Mouse (Mus musculus) limb, embryonic 14.5 days (tissue): ENCODE data around the gene Bcorl1. TPM values are rescaled to one million over a fixed set of nuclear protein-coding genes. Genes with fewer than 3 reads are reported as not detected.

Source experiments
- ATAC-seq: fragments of 200-750 bp; cut with Nextera tagmentation; 2 replicates; pipeline ENCODE4 v1.8.0; 2017; ENCODE audit warnings: low read depth, moderate number of reproducible peaks, moderate TSS enrichment; ENCODE audit not compliant: low FRiP score
- DNase-seq: peaks from one replicate; pipeline ENCODE4 v3.0.0-alpha.2; 2015; ENCODE audit warnings: low spot score
- H3K27ac ChIP-seq: fragments of 300-500 bp; sonication (generic); replicated peaks from 2 replicates; pipeline ENCODE4 v1.5.1; 2014; ENCODE audit warnings: low read depth, mild to moderate bottlenecking, low read length, moderate library complexity, mixed read lengths
- H3K27me3 ChIP-seq: fragments of 300-500 bp; sonication (generic); 2 replicates; pipeline ENCODE4 v1.6.1; 2014; ENCODE audit warnings: low read length, mixed read lengths; ENCODE audit not compliant: control insufficient read depth, insufficient read depth
- H3K36me3 ChIP-seq: fragments of 300-500 bp; sonication (generic); 2 replicates; pipeline ENCODE4 v1.6.1; 2014; ENCODE audit warnings: mild to moderate bottlenecking, low read length, moderate library complexity, mixed read lengths; ENCODE audit not compliant: control insufficient read depth, insufficient read depth
- H3K4me1 ChIP-seq: fragments of 300-500 bp; sonication (generic); 2 replicates; pipeline ENCODE4 v1.6.1; 2014; ENCODE audit warnings: antibody characterized with exemption, low read length, mixed read lengths; ENCODE audit not compliant: control insufficient read depth, insufficient read depth
- H3K4me2 ChIP-seq: fragments of 300-500 bp; sonication (generic); replicated peaks from 2 replicates; pipeline ENCODE4 v1.6.1; 2014; ENCODE audit warnings: low read depth, mild to moderate bottlenecking, low read length, moderate library complexity; ENCODE audit not compliant: severe bottlenecking
- H3K4me3 ChIP-seq: fragments of 300-500 bp; sonication (generic); replicated peaks from 2 replicates; pipeline ENCODE4 v1.5.1; 2014; ENCODE audit warnings: low read length
- H3K9ac ChIP-seq: fragments of 300-500 bp; sonication (generic); 2 replicates; pipeline ENCODE4 v1.6.1; 2014; ENCODE audit warnings: mild to moderate bottlenecking, low read depth, low read length, moderate library complexity; ENCODE audit not compliant: severe bottlenecking
- H3K9me3 ChIP-seq: fragments of 300-500 bp; sonication (generic); 2 replicates; pipeline ENCODE4 v1.6.1; 2016; ENCODE audit warnings: low read length; ENCODE audit not compliant: control insufficient read depth
- POLR2A ChIP-seq: fragments of 200-500 bp; IDR thresholded peaks from 2 replicates; pipeline ENCODE4 v1.8.0; 2012; ENCODE audit warnings: inconsistent platforms, mild to moderate bottlenecking, moderate library complexity, borderline replicate concordance; ENCODE audit not compliant: insufficient read depth, insufficient read length; ENCODE audit errors: extremely low read depth
- WGBS: fragments of 180-500 bp; shearing (Covaris S2); extraction: QIAGEN DNeasy Blood & Tissue Kit; methylation state at CpG from one replicate; pipeline ENCODE4 v1.1.7; 2014; 5-methylcytosine and 5-hydroxymethylcytosine counted together
- polyA plus RNA-seq, 2 experiments: library from polyadenylated mRNA; depleted of rRNA in 1 of 2; stranded (reverse) in 1 of 2; unstranded in 1 of 2; fragments of >200 nt; fragmentation: Nextera tagmentation in 1 of 2; extraction: Ambion mirVana in 1 of 2; gene quantifications; 2 replicates each; pipeline versions ENCODE4 v1.2.1 to v1.2.3; 2012 to 2014

Bcorl1 gene
- polyA plus RNA-seq, 2 experiments: 6.8 to 7.9 TPM

- WGBS: 75% methylated on average over 7 of the region's 7 CpGs
- ATAC-seq: no peak
- H3K4me1 ChIP-seq: no peaks in the 10 kb centered on the region
These were observed 100.8 kb downstream of the Bcorl1 start for GRCm38 (mm10) chrX:48441954-48442353.

GRCm38 (mm10) chrX:48444677-48445076 is 103.5 kb downstream of the Bcorl1 start:
- no peak overlapping the region for H3K4me3 ChIP-seq
- DNase-seq: no peak
- no peak overlapping the region for H3K4me2 ChIP-seq
- no peaks in the 10 kb centered on the region for H3K36me3 ChIP-seq
- H3K27ac ChIP-seq: no peak overlapping the region
- no peaks in the 10 kb centered on the region for H3K4me1 ChIP-seq
- 81% methylated on average over 4 of the region's 4 CpGs for WGBS
- H3K9me3 ChIP-seq: no peaks in the 10 kb centered on the region
- no peaks in the 10 kb centered on the region for H3K27me3 ChIP-seq
- ATAC-seq: no peak
- H3K9ac ChIP-seq: no peak overlapping the region
- TF ChIP-seq POLR2A: no peak

More at GRCm38 (mm10) chrX:48441954-48442353, 100.8 kb downstream of the Bcorl1 start:
- no peak overlapping the region for H3K4me3 ChIP-seq
- H3K27me3 ChIP-seq: no peaks in the 10 kb centered on the region
- no peak for DNase-seq
- H3K36me3 ChIP-seq: no peaks in the 10 kb centered on the region
- no peaks in the 10 kb centered on the region for H3K9me3 ChIP-seq
- no peak overlapping the region for H3K9ac ChIP-seq
- H3K4me2 ChIP-seq: no peak overlapping the region
- H3K27ac ChIP-seq: no peak overlapping the region
- TF ChIP-seq POLR2A: no peak

GRCm38 (mm10) chrX:48449646-48450045 is 108.5 kb downstream of the Bcorl1 start:
- Histone ChIP-seq H3K4me3 (no peak overlapping the region), H3K27ac (no peak overlapping the region), H3K9ac (no peak overlapping the region), H3K27me3 (no peaks in the 10 kb centered on the region), H3K36me3 (no peaks in the 10 kb centered on the region), H3K4me1 (no peaks in the 10 kb centered on the region), H3K9me3 (no peaks in the 10 kb centered on the region), H3K4me2 (no peak overlapping the region)
- TF ChIP-seq POLR2A: no peak
- WGBS: 31% methylated on average over 10 of the region's 10 CpGs
- ATAC-seq (no peak), DNase-seq (no peak)

- TF ChIP-seq POLR2A: no peak
- H3K4me2 ChIP-seq: peak overlapping the region; percentile 47
- H3K4me1 ChIP-seq: no peaks in the 10 kb centered on the region
- H3K27me3 ChIP-seq: no peaks in the 10 kb centered on the region
- ATAC-seq: no peak
- no peak overlapping the region for H3K27ac ChIP-seq
- H3K9ac ChIP-seq: peak overlapping the region; percentile 62
- WGBS: 31% methylated on average over 9 of the region's 9 CpGs
- no peaks in the 10 kb centered on the region for H3K36me3 ChIP-seq
- H3K4me3 ChIP-seq: peak overlapping the region; percentile 49
- DNase-seq: peak; percentile 22
- no peaks in the 10 kb centered on the region for H3K9me3 ChIP-seq
These were observed 111.2 kb downstream of the Bcorl1 start for GRCm38 (mm10) chrX:48452231-48452890.

- ATAC-seq: 0 out of 2 replicates have a peak, but pooled peaks have one; percentile 17
- Histone ChIP-seq H3K36me3 (no peaks in the 10 kb centered on the region), H3K4me3 (peak overlapping the region; percentile 49), H3K9ac (peak overlapping the region; percentile 62), H3K4me1 (no peaks in the 10 kb centered on the region), H3K27ac (no peak overlapping the region), H3K4me2 (peak overlapping the region; percentile 47), H3K9me3 (no peaks in the 10 kb centered on the region), H3K27me3 (no peaks in the 10 kb centered on the region)
- no peak for TF ChIP-seq POLR2A
- WGBS: 12% methylated on average over 20 of the region's 71 CpGs
- no peak for DNase-seq
These were observed 111.9 kb downstream of the Bcorl1 start for GRCm38 (mm10) chrX:48452931-48453673.
